Mouse (Mus musculus): ENCODE measurements at regions not wholly inside any gene's neighbourhood (a gene's known extent, or its start where the extent isn't known, plus 50 kb on each side); places are given as distances from the start of the nearest gene placed in this dataset.

GRCm38 (mm10) chr17:47317651-47318050, 51.0 kb upstream of the Mrps10 start:
- no peak overlapping the region for H3K9ac ChIP-seq
- no peak overlapping the region for H3K27ac ChIP-seq
- H3K4me1 ChIP-seq (replicated peaks): no peaks in the 10 kb centered on the region
- H3K4me3 ChIP-seq: no peak overlapping the region
- 85% methylated on average over 11 of the region's 11 CpGs for WGBS
- H3K36me3 ChIP-seq: peaks cover 62% of the 10 kb centered on the region
- ATAC-seq (ENCODE audit: low FRiP score): no peak
- H3K9me3 ChIP-seq: no peaks in the 10 kb centered on the region
- H3K27me3 ChIP-seq: no peaks in the 10 kb centered on the region
- H3K4me2 ChIP-seq: no peak overlapping the region

- Histone ChIP-seq H3K27ac (no peak overlapping the region), H3K36me3 (peaks cover 44% of the 10 kb centered on the region), H3K4me2 (no peak overlapping the region), H3K4me3 (no peak overlapping the region), H3K27me3 (no peaks in the 10 kb centered on the region), H3K9me3 (no peaks in the 10 kb centered on the region), H3K9ac (no peak overlapping the region), H3K4me1 (replicated peaks) (no peaks in the 10 kb centered on the region)
- no peak for ATAC-seq (ENCODE audit: low FRiP score)
- 94% methylated on average over 7 of the region's 7 CpGs for WGBS
These were observed 55.5 kb upstream of the Mrps10 start for GRCm38 (mm10) chr17:47313162-47313561.

GRCm38 (mm10) chr17:47311272-47311671, 57.4 kb upstream of the Mrps10 start:
- Histone ChIP-seq H3K4me3 (no peak overlapping the region), H3K4me2 (no peak overlapping the region), H3K36me3 (peaks cover 28% of the 10 kb centered on the region), H3K4me1 (replicated peaks) (peaks cover 5% of the 10 kb centered on the region), H3K27me3 (no peaks in the 10 kb centered on the region), H3K9ac (no peak overlapping the region), H3K9me3 (no peaks in the 10 kb centered on the region), H3K27ac (no peak overlapping the region)
- 95% methylated on average over 5 of the region's 5 CpGs for WGBS
- ATAC-seq (ENCODE audit: low FRiP score): no peak

GRCm38 (mm10) chr17:47306027-47306761, 62.5 kb upstream of the Mrps10 start:
- Histone ChIP-seq H3K4me3 (no peak overlapping the region), H3K9ac (no peak overlapping the region), H3K27me3 (no peaks in the 10 kb centered on the region), H3K4me2 (no peak overlapping the region), H3K9me3 (no peaks in the 10 kb centered on the region), H3K36me3 (0 out of 2 replicates have a peak, but pooled peaks cover 4% of the 10 kb centered on the region), H3K4me1 (replicated peaks) (peaks cover 48% of the 10 kb centered on the region), H3K27ac (no peak overlapping the region; the same call in 1 of the 2 replicates)
- no peak for ATAC-seq (ENCODE audit: low FRiP score)
- WGBS: 39% methylated on average over 13 of the region's 13 CpGs

DNA sequence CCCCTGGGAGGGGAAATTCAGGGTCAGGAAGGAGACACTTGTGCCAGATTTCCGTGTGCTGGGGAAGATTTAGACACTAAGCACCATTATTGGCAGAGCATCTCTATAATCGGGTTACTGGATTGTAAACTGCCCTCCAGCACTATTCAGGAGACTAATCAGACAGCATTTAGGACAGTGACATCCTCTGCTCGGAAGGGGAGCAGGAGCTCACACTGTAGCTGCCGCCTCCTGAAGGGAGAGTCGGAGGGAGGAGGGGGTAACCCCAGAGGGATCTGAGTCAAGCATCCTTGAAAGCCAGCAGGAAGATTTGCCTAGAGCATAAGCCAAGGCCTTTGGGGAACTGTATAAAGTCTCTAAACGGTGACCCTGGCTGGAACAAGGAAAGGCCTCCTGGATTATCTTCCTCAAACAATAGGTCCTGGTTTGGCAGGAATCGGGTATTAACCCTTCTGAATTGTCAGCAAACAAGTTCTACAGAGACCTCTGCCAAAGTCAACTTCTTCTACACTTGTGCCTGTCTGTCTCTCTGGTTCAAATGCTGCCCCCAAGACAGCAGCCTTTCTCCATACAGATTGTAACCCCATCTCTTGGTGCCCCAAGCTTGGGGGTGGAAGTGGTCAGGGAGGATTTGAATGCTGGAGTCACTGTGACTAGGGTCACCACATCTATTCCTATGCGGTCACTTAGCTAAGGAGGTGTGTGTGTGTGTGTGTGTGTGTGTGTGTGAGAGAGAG, 64.1 kb upstream of the Mrps10 start:
- Histone ChIP-seq H3K27me3 (no peaks in the 10 kb centered on the region), H3K4me3 (no peak overlapping the region), H3K27ac (peak overlapping the region; percentile 62; the same call in 1 of the 2 replicates), H3K36me3 (no peaks in the 10 kb centered on the region), H3K9ac (no peak overlapping the region; the same call in 1 of the 2 replicates), H3K4me1 (replicated peaks) (peaks cover 54% of the 10 kb centered on the region), H3K9me3 (no peaks in the 10 kb centered on the region), H3K4me2 (no peak overlapping the region)
- ATAC-seq (ENCODE audit: low FRiP score): no peak
- 54% methylated on average over 8 of the region's 8 CpGs for WGBS

DNA sequence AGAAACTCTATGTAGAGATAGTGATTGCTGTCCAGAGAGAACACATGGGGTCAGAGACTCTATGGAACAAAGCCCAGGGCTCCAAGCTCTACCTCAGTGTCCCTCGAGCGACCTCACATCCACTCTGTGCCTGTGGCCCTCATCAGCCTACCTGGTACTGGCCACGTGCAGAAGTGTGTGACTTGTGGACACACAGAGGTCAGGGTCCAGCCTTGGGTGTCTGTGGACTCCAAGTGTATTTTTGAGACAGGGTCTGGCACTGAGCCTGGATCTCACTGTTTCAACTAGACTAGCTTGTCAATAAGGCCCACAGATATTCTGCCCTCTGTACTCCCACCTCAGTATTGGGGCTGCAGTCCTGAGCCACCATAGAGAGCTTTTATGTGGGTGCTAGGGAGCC, 65.1 kb upstream of the Mrps10 start:
- WGBS: 97% methylated on average over 3 of the region's 3 CpGs
- no peak for ATAC-seq (ENCODE audit: low FRiP score)
- H3K4me1 ChIP-seq (replicated peaks): peaks cover 55% of the 10 kb centered on the region
- no peak overlapping the region for H3K9ac ChIP-seq
- no peak overlapping the region for H3K27ac ChIP-seq
- H3K4me3 ChIP-seq: no peak overlapping the region
- no peaks in the 10 kb centered on the region for H3K36me3 ChIP-seq
- no peak overlapping the region for H3K4me2 ChIP-seq
- H3K9me3 ChIP-seq: no peaks in the 10 kb centered on the region
- no peaks in the 10 kb centered on the region for H3K27me3 ChIP-seq

DNA sequence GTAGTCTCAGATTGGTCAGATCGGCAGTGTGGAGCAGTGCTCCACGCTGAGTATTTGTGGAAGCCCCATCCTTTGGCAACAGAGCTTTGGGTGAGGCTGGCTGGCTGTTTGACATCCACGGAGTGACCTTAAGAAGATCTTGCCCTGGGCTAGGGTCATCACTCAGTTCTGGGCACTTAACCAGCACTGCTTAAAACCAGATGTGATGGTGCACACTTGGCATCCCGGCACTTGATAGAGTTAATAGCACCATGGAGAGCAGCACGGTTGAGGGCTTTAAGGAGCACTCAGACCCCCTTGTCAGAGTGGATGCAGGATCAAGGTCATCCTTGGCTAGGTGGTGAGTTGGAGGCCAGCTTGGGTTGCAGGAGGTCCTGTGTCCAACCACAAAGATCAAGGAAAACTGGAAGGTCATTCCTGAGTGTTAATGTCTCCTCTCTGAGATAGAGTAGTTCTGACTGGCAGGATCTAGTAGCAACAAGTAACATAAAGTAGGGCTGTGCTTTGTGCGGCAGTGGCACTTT, 70.2 kb upstream of the Mrps10 start:
- Histone ChIP-seq H3K4me1 (replicated peaks) (peaks cover 41% of the 10 kb centered on the region), H3K27me3 (no peaks in the 10 kb centered on the region), H3K9me3 (no peaks in the 10 kb centered on the region), H3K4me3 (no peak overlapping the region), H3K27ac (no peak overlapping the region), H3K36me3 (no peaks in the 10 kb centered on the region), H3K4me2 (no peak overlapping the region), H3K9ac (no peak overlapping the region)
- ATAC-seq (ENCODE audit: low FRiP score): no peak
- WGBS: 91% methylated on average over 6 of the region's 6 CpGs

- no peak overlapping the region for H3K4me2 ChIP-seq
- H3K9me3 ChIP-seq: no peaks in the 10 kb centered on the region
- no peak overlapping the region for H3K27ac ChIP-seq
- H3K27me3 ChIP-seq: no peaks in the 10 kb centered on the region
- H3K4me3 ChIP-seq: no peak overlapping the region
- H3K9ac ChIP-seq: no peak overlapping the region
- H3K4me1 ChIP-seq (replicated peaks): peaks cover 40% of the 10 kb centered on the region
- 92% methylated on average over 8 of the region's 8 CpGs for WGBS
- no peak for ATAC-seq (ENCODE audit: low FRiP score)
- H3K36me3 ChIP-seq: no peaks in the 10 kb centered on the region
These were observed 70.7 kb upstream of the Mrps10 start for GRCm38 (mm10) chr17:47297965-47298364.

DNA sequence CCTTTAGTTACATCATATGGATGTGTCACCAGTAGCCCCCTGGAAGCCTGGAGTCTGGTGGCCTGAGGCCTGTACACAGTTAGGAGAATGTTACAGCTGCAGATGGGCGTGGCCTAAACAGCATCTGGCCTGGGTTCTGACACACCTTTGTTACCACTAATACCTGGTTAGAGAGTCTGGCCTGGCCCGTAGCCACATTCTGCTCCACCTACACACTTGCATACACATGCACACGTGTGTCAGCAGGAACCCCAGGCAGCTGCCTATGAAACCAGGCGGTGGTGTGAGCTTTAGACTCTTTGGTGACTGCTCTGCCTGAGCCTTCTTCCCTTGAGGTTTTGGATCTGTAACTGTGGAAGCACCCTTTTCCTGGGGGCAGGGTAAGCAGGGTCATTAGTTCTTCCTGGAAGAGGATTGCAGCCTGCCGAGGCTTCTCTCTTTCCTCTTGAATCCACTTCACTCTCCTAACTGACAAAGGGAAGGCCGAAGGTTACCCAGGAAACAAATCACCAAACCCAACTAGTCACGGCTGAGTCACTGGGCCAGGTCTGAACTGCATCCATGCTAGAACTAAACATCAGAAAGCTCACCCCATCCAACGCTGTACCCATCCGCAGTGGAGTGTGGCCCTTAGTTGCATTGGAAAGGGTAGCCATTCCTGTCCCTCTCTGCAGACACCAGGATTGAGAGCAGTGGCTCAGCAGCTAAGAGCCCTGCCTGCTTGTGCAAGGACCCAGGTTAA, 71.8 kb upstream of the Mrps10 start:
- 84% methylated on average over 9 of the region's 9 CpGs for WGBS

DNA sequence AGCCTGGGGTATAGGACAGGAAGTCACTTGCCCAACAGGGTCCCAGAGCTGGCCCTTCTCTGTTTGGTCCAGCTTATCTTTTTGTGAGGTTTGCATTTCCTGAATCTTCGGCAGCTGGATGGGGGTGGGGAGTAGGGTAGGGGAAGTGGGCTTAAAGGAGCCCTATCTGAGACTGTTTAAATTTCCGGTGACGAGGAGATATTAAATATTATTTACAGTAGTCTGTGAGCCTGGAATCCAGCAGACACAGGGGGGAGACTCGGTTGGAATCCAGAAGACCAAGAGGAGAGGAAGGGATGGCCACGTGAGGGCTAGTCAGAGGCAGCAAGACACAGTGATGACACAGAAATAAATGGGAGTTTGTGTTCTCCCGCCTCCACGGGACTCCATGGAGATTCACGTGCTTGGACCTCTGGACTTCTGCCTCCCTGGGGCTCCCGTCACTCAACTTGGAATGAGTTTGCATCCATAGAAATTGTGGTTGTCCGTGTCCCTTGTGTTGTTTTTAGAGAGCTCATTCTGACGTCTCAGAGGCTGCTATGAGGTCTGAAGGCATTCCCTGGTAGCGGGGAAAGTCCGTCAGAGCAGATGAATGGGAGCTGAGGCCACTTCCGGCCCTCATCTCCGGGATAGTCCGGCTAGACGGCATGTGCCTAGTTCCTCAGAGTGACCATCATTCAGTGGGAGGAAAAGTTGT, 73.2 kb upstream of the Mrps10 start:
- H3K9ac ChIP-seq: no peak overlapping the region
- 67% methylated on average over 17 of the region's 17 CpGs for WGBS
- no peak overlapping the region for H3K4me2 ChIP-seq

More for the DNA sequence above, 71.8 kb upstream of the Mrps10 start:
- no peak overlapping the region for H3K4me3 ChIP-seq
- H3K36me3 ChIP-seq: no peaks in the 10 kb centered on the region
- H3K27ac ChIP-seq: no peak overlapping the region
- H3K4me2 ChIP-seq: no peak overlapping the region
- H3K9ac ChIP-seq: no peak overlapping the region
- H3K9me3 ChIP-seq: no peaks in the 10 kb centered on the region
- no peaks in the 10 kb centered on the region for H3K27me3 ChIP-seq
- peaks cover 33% of the 10 kb centered on the region for H3K4me1 ChIP-seq (replicated peaks)
- no peak for ATAC-seq (ENCODE audit: low FRiP score)

DNA sequence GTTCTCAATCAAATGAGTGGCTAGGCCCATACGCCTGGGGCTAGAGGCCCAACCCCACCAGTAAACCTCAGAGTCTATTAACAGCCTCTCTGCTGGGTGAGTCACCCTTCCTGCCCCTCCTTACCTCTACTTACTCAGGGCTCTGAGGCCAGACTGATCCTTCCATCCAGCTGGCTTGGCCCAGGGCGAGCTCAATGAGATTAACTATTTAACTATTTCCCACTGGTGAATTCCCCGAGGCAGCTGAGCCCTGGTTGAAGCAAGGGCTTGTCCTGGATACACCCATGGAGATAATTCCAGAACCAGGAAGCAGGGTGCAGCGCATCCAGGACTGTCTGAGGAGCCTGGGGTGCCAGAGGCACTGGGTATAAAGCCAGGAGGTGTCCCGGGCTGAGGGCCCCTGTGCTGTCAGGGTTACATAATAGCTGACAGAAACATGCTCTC, 74.6 kb upstream of the Mrps10 start:
- Histone ChIP-seq H3K4me1 (replicated peaks) (peaks cover 21% of the 10 kb centered on the region), H3K4me2 (no peak overlapping the region), H3K36me3 (0 out of 2 replicates have a peak, but pooled peaks cover 3% of the 10 kb centered on the region), H3K27ac (no peak overlapping the region), H3K4me3 (no peak overlapping the region), H3K27me3 (no peaks in the 10 kb centered on the region), H3K9me3 (no peaks in the 10 kb centered on the region), H3K9ac (no peak overlapping the region)
- WGBS: 62% methylated on average over 5 of the region's 5 CpGs
- no peak for ATAC-seq (ENCODE audit: low FRiP score)

More for the DNA sequence above, 73.2 kb upstream of the Mrps10 start:
- H3K27me3 ChIP-seq: no peaks in the 10 kb centered on the region
- H3K4me3 ChIP-seq: no peak overlapping the region
- peak overlapping the region; percentile 53; the same call in 1 of the 2 replicates for H3K27ac ChIP-seq
- ATAC-seq (ENCODE audit: low FRiP score): no peak
- H3K9me3 ChIP-seq: no peaks in the 10 kb centered on the region
- 0 out of 2 replicates have a peak, but pooled peaks cover 2% of the 10 kb centered on the region for H3K36me3 ChIP-seq
- peaks cover 28% of the 10 kb centered on the region for H3K4me1 ChIP-seq (replicated peaks)

Data from hindbrain, embryonic 13.5 days (tissue).